Mouse (Mus musculus) intestine, embryonic 15.5 days (tissue): ENCODE measurements around the gene Oosp1. TPM values are rescaled to one million over a fixed set of nuclear protein-coding genes. Genes with fewer than 3 reads are reported as not detected.

Experiments
- ATAC-seq: fragments of 200-750 bp; cut with Nextera tagmentation; 2 replicates; pipeline ENCODE4 v1.8.0; 2017; ENCODE audit warnings: moderate TSS enrichment, moderate library complexity
- H3K27ac ChIP-seq: fragments of 300-500 bp; sonication (generic); 2 replicates; pipeline ENCODE4 v1.5.1; 2015; ENCODE audit warnings: mild to moderate bottlenecking, inconsistent platforms
- H3K27me3 ChIP-seq: fragments of 300-500 bp; sonication (generic); replicated peaks from 2 replicates; pipeline ENCODE4 v1.6.1; 2015; ENCODE audit warnings: inconsistent platforms
- H3K36me3 ChIP-seq: fragments of 300-500 bp; sonication (generic); 2 replicates; pipeline ENCODE4 v1.6.1; 2015; ENCODE audit warnings: inconsistent platforms
- H3K4me1 ChIP-seq: fragments of 300-500 bp; sonication (generic); replicated peaks from 2 replicates; pipeline ENCODE4 v1.6.1; 2015; ENCODE audit warnings: inconsistent platforms
- H3K4me2 ChIP-seq: fragments of 300-500 bp; sonication (generic); replicated peaks from 2 replicates; pipeline ENCODE4 v1.6.1; 2015; ENCODE audit warnings: mild to moderate bottlenecking, inconsistent platforms
- H3K4me3 ChIP-seq: fragments of 300-500 bp; sonication (generic); replicated peaks from 2 replicates; pipeline ENCODE4 v1.5.1; 2015; ENCODE audit warnings: inconsistent platforms
- H3K9ac ChIP-seq: fragments of 300-500 bp; sonication (generic); 2 replicates; pipeline ENCODE4 v1.6.1; 2015; ENCODE audit warnings: inconsistent platforms
- H3K9me3 ChIP-seq: fragments of 300-500 bp; sonication (generic); 2 replicates; pipeline ENCODE4 v1.6.1; 2016; ENCODE audit warnings: inconsistent platforms
- WGBS: fragments of 180-500 bp; shearing (Covaris S2); methylation state at CpG from one replicate; pipeline ENCODE4 v1.1.7; 2015; 5-methylcytosine and 5-hydroxymethylcytosine counted together
- polyA plus RNA-seq: library from polyadenylated mRNA; unstranded; fragments of >200 nt; fragmentation: Nextera tagmentation; extraction: Ambion mirVana; gene quantifications from 2 replicates; pipeline ENCODE4 v1.2.1, GENCODE M21; 2015

The Oosp1 gene
- polyA plus RNA-seq, 1 experiment from 2014 or later: not detected

DNA sequence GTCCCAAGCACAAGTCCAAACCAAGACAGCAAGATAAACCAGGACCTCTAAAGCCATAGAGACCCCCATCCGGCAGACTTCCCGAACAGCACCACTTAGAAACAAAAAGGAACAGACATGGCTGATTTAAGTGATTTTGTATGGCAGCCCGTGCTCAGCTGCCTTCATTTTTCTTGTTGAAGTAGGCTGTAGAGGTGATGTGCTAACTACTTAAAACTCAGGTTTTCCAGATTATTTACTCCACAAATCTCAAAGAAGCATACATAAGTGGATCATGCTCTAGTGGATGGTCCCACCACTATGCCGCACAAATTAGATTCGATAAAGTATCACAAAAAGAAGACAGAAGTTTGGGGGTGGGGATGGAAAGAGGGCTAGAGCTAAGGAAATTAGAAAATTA, 30.5 kb downstream of the Oosp1 start, which contains the start of gene Oosp2:
TSS of gene Oosp2 (minus strand) at position 101 of the 400 bp plus-strand sequence.
- WGBS: 89% methylated on average over 5 of the region's 5 CpGs
- Histone ChIP-seq H3K4me3 (no peak within 1 kb of the TSS), H3K27ac (no peak within 1 kb of the TSS), H3K4me2 (no peak within 1 kb of the TSS), H3K9me3 (no peaks in the 10 kb centered on the region), H3K9ac (no peak within 1 kb of the TSS), H3K27me3 (no peaks in the 10 kb centered on the region), H3K36me3 (no peaks in the 10 kb centered on the region), H3K4me1 (no peaks in the 10 kb centered on the region)
- ATAC-seq: no peak

DNA sequence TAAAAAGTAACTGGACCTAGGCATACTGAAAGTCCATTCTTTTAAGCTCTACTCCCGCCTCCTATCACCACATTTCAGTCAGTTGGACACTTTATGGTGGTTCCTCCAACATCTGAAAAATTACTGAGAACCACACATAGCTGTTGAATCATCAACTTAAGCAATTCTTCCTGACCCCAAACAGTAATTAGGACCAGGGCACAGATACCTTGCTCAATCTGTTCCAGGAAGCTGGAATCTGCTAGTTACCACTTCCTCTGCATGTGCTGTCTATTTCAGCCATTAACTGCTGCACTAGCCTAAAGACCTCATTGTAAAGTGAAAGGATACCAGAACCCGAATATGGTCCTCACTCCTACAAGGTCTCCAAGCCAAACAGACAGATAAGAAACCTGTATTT, 31.8 kb downstream of the Oosp1 start:
- 68% methylated on average over 2 of the region's 2 CpGs for WGBS
- no peaks in the 10 kb centered on the region for H3K27me3 ChIP-seq
- H3K4me2 ChIP-seq: no peak overlapping the region
- H3K27ac ChIP-seq: no peak overlapping the region
- H3K9me3 ChIP-seq: no peaks in the 10 kb centered on the region
- no peaks in the 10 kb centered on the region for H3K4me1 ChIP-seq
- H3K4me3 ChIP-seq: no peak overlapping the region
- H3K36me3 ChIP-seq: no peaks in the 10 kb centered on the region
- no peak overlapping the region for H3K9ac ChIP-seq
- no peak for ATAC-seq

DNA sequence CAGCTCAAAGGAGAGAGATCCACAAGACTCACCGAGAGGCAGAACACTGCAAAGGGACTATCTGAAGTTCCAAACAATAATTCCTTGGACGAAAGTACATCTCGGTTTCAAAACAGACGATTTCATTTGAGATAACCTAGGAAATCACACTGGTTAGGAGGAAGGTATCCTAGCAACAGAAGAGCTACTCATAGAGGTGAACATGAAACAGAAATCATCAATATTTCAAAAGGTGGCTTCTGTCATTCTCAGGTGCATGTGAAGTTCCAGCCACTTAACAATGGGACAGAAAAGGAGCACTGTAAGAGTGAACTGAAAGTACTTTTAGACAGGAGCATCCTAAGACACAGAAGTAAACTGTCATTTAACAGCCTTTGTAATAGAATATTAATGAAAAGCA, 41.4 kb downstream of the Oosp1 start:
- H3K9ac ChIP-seq: no peak overlapping the region
- H3K4me1 ChIP-seq: no peaks in the 10 kb centered on the region
- H3K9me3 ChIP-seq: no peaks in the 10 kb centered on the region
- H3K4me2 ChIP-seq: no peak overlapping the region
- no peaks in the 10 kb centered on the region for H3K27me3 ChIP-seq
- H3K36me3 ChIP-seq: no peaks in the 10 kb centered on the region
- H3K27ac ChIP-seq: no peak overlapping the region
- ATAC-seq: no peak
- 75% methylated on average over 4 of the region's 4 CpGs for WGBS
- H3K4me3 ChIP-seq: no peak overlapping the region

DNA sequence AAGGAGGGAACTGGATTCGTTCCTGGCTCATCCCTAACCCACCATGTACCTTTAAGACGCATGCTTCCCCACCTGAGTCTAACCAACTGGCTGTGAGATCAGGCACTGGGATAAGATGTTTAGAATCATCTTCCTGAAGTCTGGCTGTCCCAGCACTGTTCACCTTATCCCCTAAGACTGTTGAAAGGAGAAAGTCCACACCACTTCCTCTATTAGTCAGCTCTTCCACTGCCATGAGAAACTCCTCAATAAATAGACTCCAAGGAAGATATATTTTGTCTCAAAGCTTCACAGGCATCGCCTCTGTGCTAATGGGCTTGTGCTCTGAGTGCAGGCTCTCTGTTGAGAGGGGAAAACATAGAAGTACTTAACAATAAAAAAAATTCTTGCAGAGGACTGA, 44.8 kb downstream of the Oosp1 start:
- no peaks in the 10 kb centered on the region for H3K9me3 ChIP-seq
- H3K4me3 ChIP-seq: no peak overlapping the region
- ATAC-seq: no peak
- H3K4me1 ChIP-seq: no peaks in the 10 kb centered on the region
- H3K9ac ChIP-seq: no peak overlapping the region
- H3K27ac ChIP-seq: no peak overlapping the region
- 79% methylated on average over 3 of the region's 3 CpGs for WGBS
- no peaks in the 10 kb centered on the region for H3K36me3 ChIP-seq
- no peak overlapping the region for H3K4me2 ChIP-seq
- H3K27me3 ChIP-seq: no peaks in the 10 kb centered on the region

DNA sequence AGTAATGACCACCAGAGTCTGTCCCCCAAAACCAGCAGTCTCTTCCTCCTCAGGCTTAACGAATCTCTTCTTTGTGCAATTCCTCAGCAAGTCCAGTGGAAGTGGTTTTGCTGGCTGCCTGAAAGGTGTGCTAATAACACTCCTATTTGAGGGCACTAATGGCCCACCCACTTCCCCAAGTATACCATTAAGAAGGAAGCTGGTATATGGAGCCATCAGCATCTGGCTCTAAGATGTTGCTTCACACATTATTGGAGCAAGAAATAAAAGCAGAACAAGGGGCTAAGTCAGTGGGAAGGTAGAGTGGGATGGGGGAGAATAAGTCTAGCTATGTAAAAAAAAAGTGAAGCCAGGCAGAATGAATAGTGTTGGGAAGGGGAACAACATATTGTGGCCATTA, 50.2 kb downstream of the Oosp1 start, which contains the start of gene Ms4a3:
TSS of gene Ms4a3 (minus strand) at position 120 of the 400 bp plus-strand sequence.
- no peak within 1 kb of the TSS for H3K27ac ChIP-seq
- no peak within 1 kb of the TSS for H3K4me3 ChIP-seq
- no peaks in the 10 kb centered on the region for H3K36me3 ChIP-seq
- H3K4me1 ChIP-seq: no peaks in the 10 kb centered on the region
- no peaks in the 10 kb centered on the region for H3K9me3 ChIP-seq
- 65% methylated on average over 1 of the region's 1 CpGs for WGBS
- no peak within 1 kb of the TSS for H3K4me2 ChIP-seq
- no peak within 1 kb of the TSS for H3K9ac ChIP-seq
- H3K27me3 ChIP-seq: no peaks in the 10 kb centered on the region
- no peak for ATAC-seq

DNA sequence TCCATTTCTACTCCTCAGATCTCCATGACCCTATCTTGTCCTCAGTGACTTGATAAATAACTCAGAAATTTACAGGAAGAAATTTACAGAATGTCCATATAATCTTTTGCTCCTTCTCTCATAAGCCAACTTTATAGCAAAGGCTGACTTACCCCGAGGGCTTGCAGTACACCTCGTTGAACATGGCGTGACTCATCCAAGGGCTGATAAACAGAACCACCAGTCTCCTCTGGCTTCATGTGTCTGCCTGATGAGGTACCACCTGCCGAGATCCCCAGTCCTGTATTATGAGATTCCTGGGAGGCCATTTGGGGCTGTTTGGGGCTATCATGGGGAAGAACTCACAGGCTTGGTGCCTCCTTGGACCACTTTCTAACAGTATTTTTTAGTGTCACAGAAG, 51.9 kb downstream of the Oosp1 start:
- no peak overlapping the region for H3K4me3 ChIP-seq
- no peak overlapping the region for H3K27ac ChIP-seq
- ATAC-seq: no peak
- no peaks in the 10 kb centered on the region for H3K36me3 ChIP-seq
- no peak overlapping the region for H3K4me2 ChIP-seq
- H3K9me3 ChIP-seq: no peaks in the 10 kb centered on the region
- H3K9ac ChIP-seq: no peak overlapping the region
- 72% methylated on average over 4 of the region's 4 CpGs for WGBS
- H3K27me3 ChIP-seq: no peaks in the 10 kb centered on the region
- H3K4me1 ChIP-seq: no peaks in the 10 kb centered on the region

DNA sequence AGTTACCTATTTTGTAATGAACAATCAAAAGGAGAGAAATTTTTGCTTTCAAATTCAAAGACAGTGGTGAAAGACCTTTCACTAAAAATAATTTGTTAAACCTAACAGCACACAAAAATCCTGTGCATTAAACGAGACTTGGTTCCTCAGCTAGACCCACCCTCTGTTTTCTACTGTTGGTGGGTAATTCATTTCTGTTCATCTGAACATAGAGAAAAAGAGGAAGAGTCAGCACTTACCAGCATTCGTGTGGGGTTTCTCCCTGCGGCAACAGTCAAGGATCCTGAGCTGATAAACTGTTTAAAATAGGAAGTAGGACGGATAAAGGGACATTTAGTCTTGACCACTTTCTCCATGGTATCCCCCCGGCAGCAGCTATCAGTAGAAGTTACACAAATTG, 55.4 kb downstream of the Oosp1 start:
- Histone ChIP-seq H3K4me1 (no peaks in the 10 kb centered on the region), H3K4me2 (no peak overlapping the region), H3K9ac (no peak overlapping the region), H3K9me3 (no peaks in the 10 kb centered on the region), H3K36me3 (no peaks in the 10 kb centered on the region), H3K4me3 (no peak overlapping the region), H3K27ac (no peak overlapping the region), H3K27me3 (no peaks in the 10 kb centered on the region)
- 75% methylated on average over 5 of the region's 5 CpGs for WGBS
- ATAC-seq: no peak

DNA sequence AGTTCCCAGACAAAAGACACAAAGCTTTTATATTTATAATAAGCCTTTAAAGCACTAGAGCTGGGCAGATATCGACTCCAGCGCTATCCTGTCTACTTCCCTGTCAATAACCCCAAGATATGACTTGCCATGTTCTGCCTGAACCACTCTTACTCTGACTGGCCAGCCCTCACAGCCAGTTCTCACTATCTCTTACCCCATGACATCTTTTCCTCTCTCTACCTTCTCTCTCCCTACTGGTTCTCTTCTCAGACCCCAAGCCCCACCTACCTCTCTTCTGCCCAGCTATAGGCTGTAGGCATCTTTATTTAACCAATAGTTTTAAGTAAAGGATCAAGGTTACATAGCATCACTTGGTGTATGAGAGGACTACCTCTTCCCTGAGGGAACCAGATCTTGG, 56.6 kb downstream of the Oosp1 start:
- Histone ChIP-seq H3K4me3 (no peak overlapping the region), H3K9ac (no peak overlapping the region), H3K4me1 (no peaks in the 10 kb centered on the region), H3K36me3 (no peaks in the 10 kb centered on the region), H3K4me2 (no peak overlapping the region), H3K9me3 (no peaks in the 10 kb centered on the region), H3K27me3 (no peaks in the 10 kb centered on the region), H3K27ac (no peak overlapping the region)
- 81% methylated on average over 2 of the region's 2 CpGs for WGBS
- ATAC-seq: no peak

DNA sequence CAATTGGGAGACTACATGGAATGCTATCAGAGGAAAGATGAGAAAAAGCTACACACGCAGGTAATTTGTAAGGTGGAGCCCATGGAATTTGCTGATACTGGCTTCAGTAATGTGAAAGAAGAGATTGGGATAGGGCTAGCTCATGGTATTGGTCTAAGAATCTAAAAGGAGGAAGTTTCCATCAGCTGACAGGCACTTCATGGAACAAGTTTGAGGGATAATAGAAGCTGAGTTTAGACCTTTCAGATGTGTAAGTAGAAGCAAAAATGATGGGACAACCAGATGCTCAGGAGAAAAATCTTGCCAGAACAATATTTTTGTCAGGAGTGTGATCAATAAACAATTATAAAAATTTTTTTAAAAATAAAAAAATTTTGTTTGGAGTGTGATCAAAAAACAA, 57.2 kb downstream of the Oosp1 start:
- no peak overlapping the region for H3K27ac ChIP-seq
- H3K4me1 ChIP-seq: no peaks in the 10 kb centered on the region
- H3K9me3 ChIP-seq: no peaks in the 10 kb centered on the region
- H3K9ac ChIP-seq: no peak overlapping the region
- no peaks in the 10 kb centered on the region for H3K27me3 ChIP-seq
- no peak overlapping the region for H3K4me3 ChIP-seq
- H3K4me2 ChIP-seq: no peak overlapping the region
- ATAC-seq: no peak
- WGBS: 84% methylated on average over 1 of the region's 1 CpGs
- H3K36me3 ChIP-seq: no peaks in the 10 kb centered on the region

DNA sequence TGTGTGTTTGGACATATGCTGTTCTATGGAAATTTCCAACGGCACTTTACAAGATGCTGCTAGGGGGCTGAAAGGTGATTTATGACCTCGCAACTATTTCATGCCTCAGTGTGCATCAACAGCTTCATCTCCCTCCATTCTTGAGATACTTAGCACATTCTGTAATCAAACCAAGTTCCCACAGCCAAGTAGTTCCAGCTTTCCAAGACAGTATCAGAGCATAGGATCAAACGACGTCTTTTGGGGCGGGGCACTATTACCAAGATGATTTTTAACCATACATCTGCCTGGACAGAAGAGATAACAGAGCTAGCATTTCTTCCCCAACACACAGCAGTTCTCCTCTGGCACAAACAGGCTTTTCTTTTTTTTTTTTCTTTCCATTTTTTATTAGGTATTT, 65.7 kb downstream of the Oosp1 start:
- Histone ChIP-seq H3K9ac (no peak overlapping the region), H3K4me3 (no peak overlapping the region), H3K27ac (no peak overlapping the region), H3K27me3 (no peaks in the 10 kb centered on the region), H3K36me3 (no peaks in the 10 kb centered on the region), H3K4me1 (no peaks in the 10 kb centered on the region), H3K9me3 (no peaks in the 10 kb centered on the region), H3K4me2 (no peak overlapping the region)
- WGBS: 51% methylated on average over 5 of the region's 5 CpGs
- no peak for ATAC-seq

DNA sequence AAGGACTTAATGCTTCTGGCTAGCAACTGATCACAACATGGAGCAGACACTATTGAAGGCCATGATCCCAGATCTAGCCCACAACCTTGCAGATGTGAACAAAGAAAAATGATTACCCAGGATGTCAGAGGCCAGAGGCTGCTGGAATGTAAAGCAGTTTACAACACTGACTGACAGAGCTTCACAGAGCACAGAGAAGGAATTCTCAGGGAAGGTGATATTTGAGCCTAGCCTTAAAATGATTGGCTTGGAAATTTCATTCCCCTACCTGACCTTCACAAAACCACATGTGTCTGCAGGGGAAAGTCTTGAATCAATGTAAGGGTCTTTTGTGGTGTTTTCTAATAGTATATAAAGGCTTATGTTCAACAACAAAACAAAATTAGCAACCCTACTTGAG, 66.2 kb downstream of the Oosp1 start:
- no peak overlapping the region for H3K9ac ChIP-seq
- ATAC-seq: no peak
- H3K9me3 ChIP-seq: no peaks in the 10 kb centered on the region
- H3K4me3 ChIP-seq: no peak overlapping the region
- H3K4me2 ChIP-seq: no peak overlapping the region
- H3K4me1 ChIP-seq: no peaks in the 10 kb centered on the region
- H3K27ac ChIP-seq: no peak overlapping the region
- H3K36me3 ChIP-seq: no peaks in the 10 kb centered on the region
- no peaks in the 10 kb centered on the region for H3K27me3 ChIP-seq

DNA sequence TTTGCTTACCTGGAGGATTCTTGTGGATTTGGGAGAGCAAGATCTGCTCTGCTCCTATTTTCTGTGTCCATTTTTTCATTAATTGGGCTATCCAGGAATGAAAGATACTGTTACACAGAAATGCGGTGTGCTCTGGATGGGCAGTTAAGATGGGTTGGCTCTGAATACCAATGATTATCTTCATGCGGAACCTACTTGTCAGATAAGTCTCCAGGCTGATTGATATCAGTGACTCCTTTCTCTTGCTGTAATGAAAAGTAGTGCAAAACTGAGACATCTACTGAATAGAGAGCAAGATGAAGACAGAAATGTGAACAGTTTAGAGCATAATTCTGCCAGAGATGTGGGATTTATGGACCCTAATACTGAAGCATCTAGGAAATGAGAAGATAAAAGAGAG, 67.4 kb downstream of the Oosp1 start, which contains the start of gene Ms4a2:
TSS of gene Ms4a2 (minus strand) at position 169 of the 400 bp plus-strand sequence.
- ATAC-seq: no peak
- Histone ChIP-seq H3K27me3 (no peaks in the 10 kb centered on the region), H3K36me3 (no peaks in the 10 kb centered on the region), H3K4me3 (no peak within 1 kb of the TSS), H3K9ac (no peak within 1 kb of the TSS), H3K4me1 (no peaks in the 10 kb centered on the region), H3K27ac (no peak within 1 kb of the TSS), H3K9me3 (no peaks in the 10 kb centered on the region), H3K4me2 (no peak within 1 kb of the TSS)
- 81% methylated on average over 2 of the region's 2 CpGs for WGBS

DNA sequence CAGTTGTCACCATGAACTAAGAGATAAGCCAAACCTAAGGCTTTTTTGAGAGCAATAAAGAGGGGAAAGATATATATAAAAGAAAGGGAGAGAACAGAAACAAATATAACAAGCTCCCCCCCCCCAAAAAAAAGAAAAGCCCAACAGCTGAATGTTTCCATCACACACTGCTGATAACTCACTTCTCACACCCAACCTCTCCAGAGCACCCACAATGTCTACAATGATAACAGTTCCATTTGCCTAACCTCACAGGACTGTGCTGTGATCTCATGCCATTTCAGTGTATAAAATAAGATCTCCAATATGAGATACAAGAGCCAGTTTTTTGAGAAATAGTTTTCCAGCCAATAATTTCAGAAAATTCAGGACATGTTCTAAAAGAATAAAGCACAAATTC, 73.0 kb downstream of the Oosp1 start:
- H3K27me3 ChIP-seq: no peaks in the 10 kb centered on the region
- H3K4me3 ChIP-seq: no peak overlapping the region
- ATAC-seq: no peak
- no peaks in the 10 kb centered on the region for H3K36me3 ChIP-seq
- no peaks in the 10 kb centered on the region for H3K4me1 ChIP-seq
- H3K9ac ChIP-seq: no peak overlapping the region
- H3K27ac ChIP-seq: no peak overlapping the region
- H3K9me3 ChIP-seq: no peaks in the 10 kb centered on the region
- no peak overlapping the region for H3K4me2 ChIP-seq
